Mouse (Mus musculus): ENCODE results near the gene Gjc3.

- no peak for TF ChIP-seq CTCF (IDR thresholded peaks at IDR 0.05; ENCODE audit: insufficient read depth, low read length)
- TF ChIP-seq POLR2A (IDR thresholded peaks at IDR 0.05; ENCODE audit: borderline replicate concordance, extremely low read depth, low read depth, low read length) = no peak
Observed at GRCm38 (mm10) chr5:137979081-137979480, 16.2 kb upstream of the Gjc3 start.
